Mouse (Mus musculus) urinary bladder, postnatal 14 days (tissue): ENCODE measurements at regions not wholly inside any gene's neighbourhood (a gene's known extent, or its start where the extent isn't known, plus 50 kb on each side); places are given as distances from the start of the nearest gene placed in this dataset.

Source experiments
- DNase-seq: peaks from one replicate; pipeline ENCODE4 v3.0.0; 2021; ENCODE audit warnings: low spot score

DNA sequence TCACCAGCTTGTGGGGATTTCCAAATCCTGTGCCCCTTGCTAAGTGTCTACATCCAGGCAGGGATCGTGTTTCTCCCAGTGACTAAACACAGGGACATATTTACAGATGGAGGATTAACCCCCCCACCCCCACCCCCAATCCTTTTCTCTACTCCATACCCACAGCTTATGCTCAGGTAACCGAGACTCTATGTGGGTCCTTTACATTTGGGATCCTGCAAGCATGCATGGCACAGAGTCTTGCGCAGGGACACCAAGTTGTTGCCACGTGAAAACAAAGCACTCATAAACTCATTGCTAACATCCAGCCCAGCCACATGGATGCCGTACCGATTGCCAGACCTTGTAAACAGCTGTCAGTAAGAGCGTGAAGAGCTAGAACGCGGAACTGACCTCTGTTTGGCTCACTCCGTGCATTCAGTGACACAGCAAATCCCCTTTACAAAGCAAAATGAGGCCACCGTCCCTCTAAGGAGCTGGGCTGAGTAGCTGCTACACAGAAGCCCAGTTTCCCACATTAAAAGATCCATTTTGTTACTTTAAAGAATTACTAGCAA lies 1204.9 kb upstream of the A1bg start:
- peak; percentile 21 for DNase-seq

DNA sequence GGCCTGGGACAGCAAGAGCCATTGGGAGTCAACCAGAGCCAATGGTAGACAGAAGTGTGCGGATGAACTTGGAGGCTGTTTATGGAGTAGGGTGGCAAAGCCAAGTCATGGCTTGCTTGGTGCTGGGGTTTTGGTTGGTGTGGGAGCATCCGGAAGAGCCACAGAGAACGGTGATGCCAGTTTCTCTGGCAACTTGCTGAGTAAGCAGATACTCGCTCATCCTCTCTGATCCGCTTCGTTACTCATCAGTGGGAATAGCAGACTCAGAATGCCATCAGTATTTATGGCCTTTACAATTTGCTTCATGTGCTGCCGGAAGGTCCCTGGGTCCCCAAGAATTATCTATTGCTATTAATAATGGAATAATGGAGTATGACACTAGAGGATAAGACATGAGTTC lies 1202.9 kb upstream of the A1bg start:
- no peak for DNase-seq

DNA sequence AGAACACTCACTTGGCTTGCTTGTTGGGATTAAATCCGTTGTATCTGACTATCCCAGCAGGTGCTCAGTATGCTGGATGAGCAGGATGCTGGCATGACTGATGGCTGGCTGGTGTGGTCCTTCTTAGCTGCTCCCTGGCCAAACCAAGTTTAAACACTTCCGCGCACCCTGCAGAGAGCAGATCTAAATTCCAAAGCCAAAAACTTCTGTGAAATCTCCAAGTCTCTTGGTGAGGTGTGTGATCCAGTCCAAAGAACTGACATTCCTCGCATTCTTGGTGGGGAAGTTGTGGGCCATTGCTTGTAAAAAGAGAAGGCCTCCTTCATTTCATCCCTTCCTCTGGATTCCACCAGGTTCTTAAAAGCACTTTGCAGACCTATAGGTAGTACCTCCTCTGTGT lies 1200.9 kb upstream of the A1bg start:
- no peak for DNase-seq

DNA sequence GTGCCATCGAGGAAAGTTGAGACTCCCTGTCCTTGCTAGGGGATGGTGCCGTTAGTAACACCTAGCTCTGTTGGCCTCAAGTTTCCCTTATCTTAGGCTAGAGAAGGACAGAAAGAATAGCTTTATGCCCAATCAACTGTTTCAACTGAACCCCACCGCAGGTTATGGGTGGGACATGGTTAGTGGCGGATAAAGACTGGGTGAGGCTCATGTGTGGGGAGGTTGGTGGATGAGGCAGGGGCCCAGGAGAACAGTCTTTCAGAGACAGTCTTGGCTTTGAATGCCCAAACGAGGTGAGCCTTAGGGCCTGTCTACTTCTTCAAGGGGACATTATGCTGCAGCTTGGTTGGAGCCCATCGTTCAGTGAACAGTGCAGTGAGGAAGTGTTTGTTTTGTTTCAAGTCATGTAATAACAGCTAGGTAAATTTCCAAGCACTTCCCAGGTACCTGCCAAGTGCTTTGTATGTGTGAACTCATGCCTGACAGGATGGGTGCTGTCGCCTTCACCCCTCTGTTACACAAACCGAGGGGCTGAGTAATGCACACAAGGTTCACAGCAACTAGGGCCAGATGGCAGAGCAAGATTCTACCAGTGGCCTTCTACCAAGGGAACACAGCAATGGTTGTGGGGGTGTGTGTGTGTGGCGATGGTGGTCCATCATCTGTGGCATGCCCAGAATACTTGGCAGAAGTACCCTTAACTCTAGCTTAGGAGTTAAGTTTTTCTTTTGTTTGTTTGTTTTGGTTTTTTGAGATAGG lies 1199.6 kb upstream of the A1bg start:
- DNase-seq, result no peak

DNA sequence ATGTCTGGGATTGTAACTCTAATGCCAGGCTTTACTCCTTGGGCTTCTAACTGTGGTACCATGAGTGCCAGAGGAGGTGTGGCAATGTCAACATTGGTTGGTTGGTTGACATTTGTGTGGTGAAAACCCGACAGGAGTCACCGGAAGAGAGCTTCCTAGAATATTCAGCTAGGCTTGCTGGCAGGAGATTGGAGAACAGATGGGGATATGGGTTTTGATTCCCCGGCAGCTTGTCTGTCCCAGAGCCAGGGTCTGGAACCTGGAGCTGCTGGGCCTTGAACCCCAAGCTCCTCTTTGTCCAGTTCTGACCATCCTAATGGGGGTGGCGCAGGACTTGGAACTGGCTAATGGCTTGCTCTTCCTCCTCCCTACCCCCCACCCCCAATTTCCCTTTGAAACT lies 1198.9 kb upstream of the A1bg start:
- DNase-seq, result no peak

DNA sequence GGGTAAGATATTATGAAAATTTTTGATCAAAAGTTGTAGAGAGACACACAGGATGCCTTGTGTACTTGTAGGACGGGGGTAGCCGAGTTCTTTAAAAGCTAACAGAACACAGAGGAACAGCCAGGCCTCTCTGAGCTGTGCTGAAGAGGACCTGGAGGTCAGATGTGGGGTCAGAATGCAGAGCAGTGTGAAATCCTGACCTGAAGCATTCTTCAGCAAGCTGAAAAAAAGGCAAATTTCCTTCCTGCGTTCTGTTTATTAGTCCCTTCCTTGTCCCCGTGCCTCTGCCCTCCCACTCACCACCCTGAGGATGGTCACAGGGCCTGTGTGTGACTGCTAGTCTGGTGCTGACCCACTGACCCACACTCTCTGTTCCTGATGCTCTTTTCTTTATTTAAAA lies 1197.9 kb upstream of the A1bg start:
- DNase-seq, result no peak

DNA sequence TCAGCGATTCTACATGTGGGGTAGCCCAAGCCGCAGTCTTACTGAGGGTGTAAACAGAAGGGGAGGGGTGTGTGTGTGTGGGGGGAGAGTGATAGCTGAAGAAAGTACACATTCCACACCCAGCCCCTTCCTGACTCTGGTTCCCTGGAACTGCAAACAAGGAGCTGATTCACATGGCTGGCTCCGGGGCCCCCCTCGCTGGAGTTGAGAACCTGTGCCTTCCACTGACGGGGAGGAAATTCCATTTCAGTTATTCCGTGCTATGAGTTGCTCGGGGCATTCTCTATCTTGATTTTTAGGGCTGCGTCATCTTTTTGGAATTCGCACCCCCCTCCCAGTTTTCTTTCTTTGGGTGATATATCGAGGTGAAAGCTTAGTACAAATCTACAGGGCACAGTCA lies 1196.2 kb upstream of the A1bg start:
- DNase-seq, result peak; percentile 78

DNA sequence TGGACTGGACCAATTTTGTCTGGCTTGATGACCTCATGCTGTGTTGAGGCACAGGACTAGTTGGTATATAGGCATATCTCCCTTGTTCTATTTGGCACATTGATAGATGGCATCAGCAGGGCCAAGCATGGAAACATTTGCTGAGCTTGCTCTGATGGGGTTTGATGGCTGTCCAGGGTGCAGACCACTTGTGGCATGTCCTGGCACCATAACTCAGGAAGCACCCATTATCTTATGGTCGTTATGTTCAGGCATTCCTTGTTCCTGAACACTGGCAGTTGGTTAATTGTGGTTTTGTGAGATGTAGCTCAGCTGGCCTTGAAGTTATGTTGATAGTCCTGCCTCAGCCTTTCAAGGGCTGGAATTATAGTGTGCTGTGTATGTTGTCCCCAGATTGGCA lies 1193.4 kb upstream of the A1bg start:
- DNase-seq, result no peak

DNA sequence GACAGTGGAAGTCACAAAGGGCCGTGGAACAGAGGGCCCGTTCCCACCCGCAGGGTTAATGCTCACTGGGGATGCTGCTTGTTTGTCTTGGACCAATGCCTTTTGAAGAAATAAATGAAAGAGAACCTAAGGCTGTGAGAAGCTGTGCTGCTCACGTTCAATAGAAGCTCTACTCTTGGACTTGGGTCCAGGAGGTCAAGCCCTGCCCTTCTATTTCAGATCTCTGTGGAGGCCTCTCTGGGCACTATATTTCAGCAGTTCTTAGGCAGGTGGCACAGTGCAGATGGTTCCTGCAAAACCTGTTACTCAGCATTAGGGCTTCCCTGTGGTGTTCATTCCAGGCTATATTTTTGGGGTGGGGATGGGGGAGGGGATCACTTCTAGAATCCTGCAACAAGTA lies 1192.0 kb upstream of the A1bg start:
- DNase-seq, result no peak

DNA sequence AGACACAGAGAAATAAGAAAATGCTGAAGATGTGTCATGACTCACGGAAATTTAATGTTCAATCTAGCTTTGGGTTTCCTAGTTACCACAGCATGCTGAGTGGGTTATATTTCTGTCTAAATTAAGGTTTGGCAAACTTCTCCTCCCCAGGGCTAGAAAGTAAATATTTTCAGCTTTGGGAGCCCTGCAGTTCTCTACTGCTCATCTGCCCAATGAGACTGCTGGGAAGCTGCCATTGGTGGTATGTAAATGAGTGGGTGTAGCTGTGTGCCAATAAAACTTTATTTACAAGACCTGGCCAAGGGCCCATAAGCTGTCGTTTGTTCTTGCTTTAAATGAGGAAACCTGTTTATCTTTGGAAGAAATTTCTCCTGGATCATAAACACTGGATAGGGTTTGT lies 1189.3 kb upstream of the A1bg start:
- peak; percentile 16 for DNase-seq

DNA sequence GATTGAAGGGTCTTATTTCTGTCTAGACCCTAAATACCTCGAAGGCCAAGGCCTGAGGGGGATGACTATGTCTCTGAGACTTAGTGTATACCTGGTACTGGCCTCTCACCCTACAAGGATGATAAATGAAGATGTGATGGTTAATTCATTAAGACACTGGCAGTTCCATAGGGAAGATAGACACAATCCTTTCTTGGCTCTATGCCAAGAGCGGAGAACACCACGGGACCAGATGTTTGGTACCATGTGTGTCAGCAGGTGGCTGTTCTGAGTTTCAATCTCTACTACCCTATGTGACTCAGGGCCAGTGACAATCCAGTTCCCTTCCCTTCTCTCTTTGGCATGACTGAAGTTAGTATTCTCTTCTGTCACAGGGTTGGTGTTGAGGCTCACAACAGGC lies 1185.2 kb upstream of the A1bg start:
- DNase-seq, result no peak

DNA sequence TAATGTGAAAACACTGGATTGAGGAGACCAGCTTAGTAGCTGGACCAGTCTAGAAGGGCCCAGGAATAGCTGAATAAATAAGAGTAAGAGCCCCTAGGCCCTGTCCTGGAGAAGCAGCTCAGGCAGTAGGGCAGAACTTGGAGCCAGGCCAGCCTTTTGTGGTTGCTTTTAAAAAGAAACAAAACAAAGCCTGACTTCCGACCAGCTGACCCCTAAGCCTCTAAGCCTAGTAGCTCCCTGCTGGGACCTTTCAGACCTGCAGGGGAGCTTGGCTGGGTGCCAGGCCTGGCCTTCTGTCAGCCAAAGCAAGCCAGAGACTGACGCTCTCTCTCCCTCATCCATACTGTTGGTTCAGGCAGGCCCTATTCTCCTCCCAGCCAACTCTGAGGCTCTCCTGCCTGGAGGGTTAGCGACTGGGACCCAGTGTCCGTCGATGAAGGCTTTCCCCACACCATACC lies 1183.7 kb upstream of the A1bg start:
- DNase-seq, result peak; percentile 84

DNA sequence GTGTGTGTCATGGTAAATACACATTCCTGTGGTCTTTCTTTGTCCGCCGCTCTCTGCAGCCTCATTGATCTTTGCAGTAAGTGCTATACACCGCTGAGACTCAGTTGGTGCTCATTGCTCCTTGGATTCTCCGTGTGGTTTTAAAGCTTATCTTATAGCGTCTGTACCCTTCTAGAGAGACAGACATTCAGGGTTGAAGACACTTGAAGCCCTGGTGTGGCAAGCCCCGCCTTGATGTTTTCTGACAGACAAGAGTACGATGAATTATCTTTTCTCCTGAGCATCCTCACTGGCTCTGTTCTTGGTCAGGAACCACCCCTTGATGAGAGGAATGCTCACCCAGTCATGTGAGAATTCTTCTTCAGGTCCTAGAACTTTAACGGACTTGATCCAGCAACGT lies 1182.7 kb upstream of the A1bg start:
- DNase-seq, result no peak

DNA sequence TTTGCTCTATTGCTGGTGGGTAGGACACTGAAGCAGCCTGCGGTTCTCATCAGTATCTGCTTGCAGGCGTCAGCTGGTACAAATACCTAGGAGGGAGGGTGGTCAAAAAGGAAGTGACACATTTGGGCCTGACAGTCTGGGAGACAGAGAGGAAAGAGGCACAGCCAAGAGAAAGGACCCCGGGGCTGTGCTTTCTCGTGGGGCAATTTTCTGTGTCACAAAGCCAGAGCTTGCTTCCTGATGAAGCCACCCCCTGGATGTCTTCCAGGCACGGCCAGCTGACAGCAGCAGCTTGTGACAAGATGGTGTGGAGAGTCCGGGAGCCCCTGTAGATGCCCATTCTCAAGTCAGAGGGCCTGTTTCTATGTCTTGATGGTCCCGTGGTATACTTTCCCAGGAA lies 1181.8 kb upstream of the A1bg start:
- no peak for DNase-seq

DNA sequence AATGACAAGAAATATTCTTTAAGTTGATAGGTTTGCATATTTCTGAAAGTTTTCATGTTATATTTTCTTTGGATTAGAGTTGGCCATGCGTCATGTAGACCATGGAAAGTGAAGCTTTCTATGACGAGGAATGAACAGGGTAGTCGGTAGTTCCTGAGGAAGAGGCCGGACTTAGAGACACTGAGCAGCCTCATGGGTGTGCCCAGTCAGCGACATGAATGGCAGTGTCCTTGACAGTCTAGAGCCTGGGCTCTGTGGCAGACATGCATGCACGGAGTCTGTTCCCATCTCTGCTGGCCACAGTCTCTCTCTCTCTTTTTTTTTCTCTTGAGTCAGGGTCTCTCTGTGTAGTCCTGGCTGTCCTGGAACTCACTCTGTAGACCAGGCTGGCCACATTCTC lies 1176.9 kb upstream of the A1bg start:
- no peak for DNase-seq

DNA sequence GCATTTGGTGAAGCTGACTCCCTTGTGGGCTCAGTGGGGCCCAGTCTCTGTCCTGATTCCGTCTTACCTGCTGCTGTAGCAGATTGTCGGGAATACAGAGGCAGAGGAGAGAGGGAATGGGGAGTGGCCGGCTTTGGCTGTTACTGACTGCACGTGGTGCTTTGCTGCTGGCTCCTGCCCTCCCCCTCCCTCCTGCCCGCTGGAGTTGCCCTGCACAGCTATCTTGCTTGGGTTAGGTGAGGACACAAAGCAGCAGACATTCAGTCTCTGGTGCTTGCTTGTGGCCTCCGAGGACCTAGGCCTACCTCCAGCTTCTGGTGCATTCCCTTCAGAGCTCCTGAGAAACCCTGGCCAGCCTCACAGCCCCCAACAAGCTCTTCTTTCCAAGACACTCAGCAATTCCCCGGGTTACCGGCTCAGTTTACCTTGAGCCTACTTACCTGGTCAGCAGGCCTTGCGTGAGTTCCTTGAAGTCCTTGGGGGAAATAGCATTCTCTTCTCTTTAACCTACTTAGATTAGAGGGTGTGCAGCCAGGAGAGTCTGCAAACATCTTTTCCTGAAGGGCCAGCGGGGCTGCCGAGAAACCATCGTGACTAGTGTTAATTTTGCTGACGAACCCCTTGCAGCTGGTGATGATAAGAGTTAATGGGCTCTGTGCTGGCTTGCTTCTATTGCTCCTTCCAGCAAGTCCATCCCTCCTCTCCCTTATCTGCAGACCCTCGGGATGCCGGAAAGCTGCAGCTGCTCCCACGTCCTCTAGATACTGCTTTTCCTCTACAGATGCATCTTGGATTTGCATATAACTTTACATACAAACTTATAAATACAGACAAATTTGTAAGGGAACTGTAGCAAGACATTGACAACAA lies 1176.2 kb upstream of the A1bg start:
- DNase-seq, result peak; percentile 65

DNA sequence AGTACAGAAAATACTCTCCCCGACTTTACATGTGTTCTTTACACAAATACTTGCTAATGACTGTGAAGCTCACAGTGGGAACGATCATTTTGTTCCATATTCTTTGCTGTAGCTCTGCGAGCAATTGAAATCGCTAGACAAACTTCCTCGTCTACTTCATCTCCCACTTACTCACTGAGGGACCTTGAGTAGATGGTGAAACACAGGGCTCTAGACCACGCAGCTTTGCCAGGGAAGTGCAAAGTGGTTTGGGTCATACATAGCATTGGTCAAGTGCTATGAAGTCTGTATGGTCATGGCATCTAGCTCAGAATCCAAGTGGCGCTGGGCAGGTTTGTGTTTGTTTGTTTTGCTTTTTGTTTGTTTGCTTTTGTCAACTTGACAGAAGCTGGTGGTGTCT lies 1174.0 kb upstream of the A1bg start:
- DNase-seq, result no peak

DNA sequence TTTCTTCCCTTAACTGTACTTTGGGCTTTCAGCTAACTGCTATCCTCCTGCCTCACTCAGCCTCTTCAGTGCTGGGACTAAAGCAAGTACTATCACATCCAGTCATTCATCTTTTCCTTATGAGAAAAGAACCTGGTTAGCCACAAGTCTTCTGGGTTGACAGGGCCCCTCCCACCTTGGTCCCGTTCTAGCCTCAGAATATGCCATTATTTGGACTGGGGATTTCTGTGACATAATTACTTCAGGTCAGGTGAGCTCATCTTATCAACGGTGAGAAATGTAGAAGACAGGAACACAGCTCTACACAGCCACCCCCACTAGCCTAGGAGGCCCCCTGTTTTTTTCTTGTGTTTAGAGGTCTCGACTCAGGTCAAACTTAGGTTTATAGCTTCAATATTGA lies 1172.4 kb upstream of the A1bg start:
- DNase-seq, result no peak

DNA sequence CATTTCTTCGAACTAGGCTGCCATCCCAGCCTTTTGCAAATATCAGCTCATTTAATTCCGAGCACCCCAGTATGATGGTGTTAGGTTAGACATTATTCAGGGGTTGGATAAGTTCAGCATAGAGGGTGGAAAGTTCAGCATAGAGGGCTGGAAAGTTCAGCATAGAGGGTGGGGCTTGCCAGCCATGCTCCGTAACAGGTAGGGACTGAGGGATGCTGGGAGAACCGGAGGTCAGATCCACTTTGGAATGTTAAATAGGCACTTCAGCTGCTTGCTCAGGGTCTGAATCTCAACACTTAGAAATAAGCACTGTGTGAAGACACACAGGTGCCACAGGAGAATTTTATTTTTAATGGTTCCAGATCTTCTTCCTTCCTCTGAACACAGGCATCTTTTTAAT lies 1170.9 kb upstream of the A1bg start:
- DNase-seq, result no peak

DNA sequence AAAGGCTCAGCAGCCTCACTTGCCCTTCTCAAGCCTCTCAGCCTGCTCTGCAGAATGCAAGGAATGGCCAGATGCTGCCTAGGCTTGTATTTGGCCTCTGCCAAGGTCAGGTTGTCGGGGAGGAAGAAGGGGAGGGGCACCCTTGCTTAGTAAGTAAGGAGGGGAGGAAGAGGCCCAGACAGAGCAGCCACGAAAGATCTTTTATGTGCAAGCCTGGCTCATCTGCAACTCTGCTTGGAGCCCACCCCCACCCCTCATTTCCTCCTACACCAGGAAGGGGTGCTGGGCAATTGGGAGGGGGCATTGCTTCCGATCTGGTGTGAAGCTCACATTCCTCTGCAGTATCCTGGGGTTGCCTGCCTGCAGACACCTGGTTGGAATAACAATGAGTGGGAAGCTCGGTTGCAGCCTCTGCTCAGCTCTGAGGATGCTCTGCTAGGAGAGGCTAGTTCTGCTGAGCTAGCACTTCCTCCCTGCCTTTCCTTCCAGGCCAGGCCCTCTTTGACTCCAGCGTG lies 1169.9 kb upstream of the A1bg start:
- DNase-seq, result peak; percentile 74

DNA sequence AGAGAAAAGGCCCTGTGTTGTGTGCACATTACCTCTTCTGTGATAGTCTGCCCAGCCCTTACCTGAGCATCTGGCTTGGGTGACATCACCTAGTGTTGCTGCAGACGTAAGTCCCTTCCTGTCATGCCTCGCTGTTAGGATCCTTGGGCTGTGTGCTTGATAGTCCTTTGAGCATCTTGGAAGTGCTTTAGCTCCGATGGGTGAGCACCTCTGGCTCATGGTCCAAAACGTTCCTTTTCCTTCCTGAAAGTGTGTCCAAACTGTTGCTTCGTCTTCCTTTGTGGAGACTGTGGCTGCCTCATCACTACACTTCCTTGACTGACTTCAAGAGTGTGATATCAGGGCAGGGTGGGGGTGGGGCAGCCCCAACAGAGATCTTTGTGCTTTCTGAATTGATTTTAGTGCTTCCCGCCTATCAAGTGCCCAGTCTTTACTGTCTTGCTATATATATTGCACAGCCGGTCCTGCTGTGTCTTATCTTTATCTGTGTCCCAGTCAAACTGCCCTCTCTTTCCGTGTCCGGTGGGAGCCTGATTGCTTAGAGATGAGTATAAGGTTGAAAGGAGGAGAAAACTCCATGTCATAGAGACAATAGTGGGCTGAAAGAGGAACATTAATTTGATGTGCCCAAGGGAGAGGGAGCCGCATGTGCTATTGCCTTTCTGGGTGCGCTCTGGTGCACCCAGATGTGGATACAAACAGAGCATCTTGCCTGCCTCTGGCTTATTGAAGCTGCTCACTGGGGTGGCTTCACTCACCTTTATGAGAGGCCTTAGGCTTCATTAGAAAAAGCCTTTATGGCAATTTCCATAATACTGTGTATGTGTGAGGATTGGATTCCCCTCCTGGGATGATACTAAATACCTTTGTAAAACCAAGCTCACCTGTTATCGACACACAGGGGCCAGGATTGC lies 1169.2 kb upstream of the A1bg start:
- no peak for DNase-seq

DNA sequence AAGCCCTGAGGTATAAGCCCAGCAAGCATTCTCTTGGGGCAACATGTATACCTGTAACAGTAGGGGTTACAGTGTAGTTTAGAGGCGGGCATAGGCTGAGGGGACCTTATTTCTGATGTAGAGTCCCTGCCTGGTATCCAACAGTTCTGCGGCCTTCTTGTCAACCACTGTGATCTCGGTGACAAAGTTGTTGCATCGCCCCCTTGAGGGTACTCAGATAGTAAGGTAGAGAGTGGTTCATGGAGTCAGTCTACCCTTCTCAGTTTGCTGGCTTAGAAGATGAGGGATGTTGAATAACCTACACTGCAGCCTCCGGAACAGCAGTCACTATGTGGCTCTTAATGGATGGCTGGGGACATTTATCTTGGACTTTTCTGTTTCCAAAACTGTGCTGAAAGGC lies 1168.3 kb upstream of the A1bg start:
- DNase-seq, result no peak
